Mouse (Mus musculus): Measurements from ENCODE around the gene Hist2h2bb. TPM values are rescaled to one million over a fixed set of nuclear protein-coding genes. Genes with fewer than 3 reads are reported as not detected.
"Not testable (repeated sequence)": the region's sequence is repeated elsewhere in the genome, so short reads cannot be mapped to it uniquely, and the experiment has no call there.

The Hist2h2bb gene
- polyA plus RNA-seq, 1 experiment from 2014 or later: 7.9 TPM

DNA sequence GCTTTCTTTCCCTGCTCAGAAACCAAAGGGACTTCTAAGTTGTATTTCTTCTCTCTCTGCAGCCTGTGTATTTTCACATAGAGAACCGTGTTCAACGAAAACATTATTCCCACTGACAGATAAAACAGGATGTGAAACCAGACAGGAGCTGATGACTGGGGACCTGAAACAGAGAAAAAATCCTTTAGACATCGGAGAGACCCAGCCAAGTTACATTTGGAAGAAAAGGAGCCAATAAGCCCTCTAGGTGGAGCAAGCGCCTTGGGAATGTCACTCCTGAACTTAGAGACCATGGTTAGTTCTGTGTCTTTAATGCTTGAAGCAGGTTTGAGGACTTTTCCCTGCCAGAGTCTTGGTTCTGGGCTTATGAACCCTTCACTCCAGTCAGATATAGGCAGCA is 14.9 kb downstream of the Hist2h2bb start:
- Histone ChIP-seq H3K27me3 (ENCODE audit: control insufficient read depth, insufficient read depth, low read length) (peaks cover 21% of the 10 kb centered on the region), H3K27ac (replicated peaks in 1 of 2; ENCODE audit: control insufficient read depth in 1 of 2, insufficient read depth in 1 of 2, low read depth in 2 of 2, low read length in 2 of 2) (no peak overlapping the region), H3K4me3 (ENCODE audit: control insufficient read depth in 1 of 2, insufficient read depth in 1 of 2, low read depth in 1 of 2, low read length in 2 of 2) (no peak overlapping the region), H3K9me3 (ENCODE audit: control insufficient read depth, low read length) (no peaks in the 10 kb centered on the region), H3K9ac (ENCODE audit: low read length) (no peak overlapping the region), H3K4me2 (ENCODE audit: low read length) (peak overlapping the region; percentile 21), H3K36me3 (ENCODE audit: control insufficient read depth, insufficient read depth, low read length) (no peaks in the 10 kb centered on the region), H3K4me1 (ENCODE audit: control insufficient read depth in 2 of 2, insufficient read depth in 2 of 2, low read length in 2 of 2) (peaks cover 2 to 7% of the 10 kb centered on the region in 2 experiments; a peak in 2 of 4 replicates)
- no peak for ATAC-seq (ENCODE audit: insufficient number of reproducible peaks, insufficient read depth, low FRiP score, low read depth)
- WGBS: 11% methylated on average over 4 of the region's 4 CpGs

DNA sequence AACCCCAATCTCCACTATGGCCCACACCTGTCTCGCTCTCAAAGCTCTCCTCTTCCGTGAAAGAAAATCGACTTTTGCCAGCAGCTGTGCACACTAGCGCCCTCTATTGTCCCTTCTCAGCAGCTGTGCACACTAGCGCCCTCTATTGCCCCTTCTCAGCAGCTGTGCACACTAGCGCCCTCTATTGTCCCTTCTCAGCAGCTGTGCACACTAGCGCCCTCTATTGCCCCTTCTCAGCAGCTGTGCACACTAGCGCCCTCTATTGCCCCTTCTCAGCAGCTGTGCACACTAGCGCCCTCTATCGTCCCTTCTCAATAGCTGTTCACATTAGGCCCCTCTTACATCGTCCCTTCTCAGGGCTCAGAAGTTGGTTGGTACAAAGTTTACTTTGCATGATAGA is 17.8 kb downstream of the Hist2h2bb start:
- not testable (repeated sequence) for H3K27ac ChIP-seq (replicated peaks in 1 of 2; ENCODE audit: control insufficient read depth in 1 of 2, insufficient read depth in 1 of 2, low read depth in 2 of 2, low read length in 2 of 2); H3K9me3 ChIP-seq (ENCODE audit: control insufficient read depth, low read length); H3K4me1 ChIP-seq (ENCODE audit: control insufficient read depth in 2 of 2, insufficient read depth in 2 of 2, low read length in 2 of 2); H3K4me3 ChIP-seq (ENCODE audit: control insufficient read depth in 1 of 2, insufficient read depth in 1 of 2, low read depth in 1 of 2, low read length in 2 of 2); H3K36me3 ChIP-seq (ENCODE audit: control insufficient read depth, insufficient read depth, low read length); H3K4me2 ChIP-seq (ENCODE audit: low read length); ATAC-seq (ENCODE audit: insufficient number of reproducible peaks, insufficient read depth, low FRiP score, low read depth); H3K9ac ChIP-seq (ENCODE audit: low read length)
- peaks cover 18% of the 10 kb centered on the region for H3K27me3 ChIP-seq (ENCODE audit: control insufficient read depth, insufficient read depth, low read length)
- 91% methylated on average over 11 of the region's 11 CpGs for WGBS

DNA sequence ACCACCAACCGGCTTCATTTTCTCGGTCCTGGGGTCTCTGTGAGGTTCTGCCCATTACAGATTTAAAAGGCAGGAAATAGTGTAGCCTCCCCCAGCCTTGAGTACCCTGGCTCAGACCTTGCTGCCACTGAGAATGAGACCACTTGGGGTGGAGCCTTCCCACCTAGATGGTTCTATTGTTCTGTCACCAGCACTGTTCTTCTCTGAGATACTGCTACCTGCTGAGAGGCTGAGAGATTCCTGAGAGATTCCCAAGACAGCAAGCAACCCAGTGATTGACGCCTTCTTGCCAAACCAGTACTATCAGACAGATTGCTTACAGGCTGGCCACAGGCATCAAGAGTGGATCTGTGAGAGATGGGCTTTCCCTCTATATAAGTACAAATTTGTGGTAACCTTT is 19.6 kb downstream of the Hist2h2bb start:
- no peak overlapping the region for H3K4me3 ChIP-seq (ENCODE audit: control insufficient read depth in 1 of 2, insufficient read depth in 1 of 2, low read depth in 1 of 2, low read length in 2 of 2)
- H3K4me1 ChIP-seq (ENCODE audit: control insufficient read depth in 2 of 2, insufficient read depth in 2 of 2, low read length in 2 of 2): peaks cover under 1% of the 10 kb centered on the region in 2 experiments; a peak in 1 of 4 replicates
- no peak overlapping the region for H3K4me2 ChIP-seq (ENCODE audit: low read length)
- no peak overlapping the region for H3K9ac ChIP-seq (ENCODE audit: low read length)
- no peaks in the 10 kb centered on the region for H3K9me3 ChIP-seq (ENCODE audit: control insufficient read depth, low read length)
- WGBS: 54% methylated on average over 3 of the region's 3 CpGs
- H3K36me3 ChIP-seq (ENCODE audit: control insufficient read depth, insufficient read depth, low read length): no peaks in the 10 kb centered on the region
- ATAC-seq (ENCODE audit: insufficient number of reproducible peaks, insufficient read depth, low FRiP score, low read depth): no peak
- no peak overlapping the region for H3K27ac ChIP-seq (replicated peaks in 1 of 2; ENCODE audit: control insufficient read depth in 1 of 2, insufficient read depth in 1 of 2, low read depth in 2 of 2, low read length in 2 of 2)
- 0 out of 2 replicates have a peak, but pooled peaks cover 4% of the 10 kb centered on the region for H3K27me3 ChIP-seq (ENCODE audit: control insufficient read depth, insufficient read depth, low read length)

DNA sequence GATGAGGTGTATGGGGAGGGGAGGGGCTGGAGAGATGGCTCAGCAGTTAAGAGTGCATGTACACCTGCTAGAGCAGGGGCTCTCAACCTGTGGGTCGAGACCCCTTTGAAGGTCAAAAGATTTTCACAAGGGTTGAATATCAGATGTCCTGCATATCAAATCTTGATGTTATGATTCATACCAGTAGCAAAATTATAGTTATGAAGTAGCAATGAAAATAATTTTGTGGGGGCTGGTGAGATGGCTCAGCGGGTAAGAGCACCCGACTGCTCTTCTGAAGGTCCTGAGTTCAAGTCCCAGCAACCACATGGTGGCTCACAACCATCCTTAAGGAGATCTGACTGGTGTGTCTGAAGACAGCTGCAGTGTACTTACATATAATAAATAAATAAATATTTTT is 21.2 kb downstream of the Hist2h2bb start:
- H3K4me2 ChIP-seq (ENCODE audit: low read length); H3K9ac ChIP-seq (ENCODE audit: low read length); ATAC-seq (ENCODE audit: insufficient number of reproducible peaks, insufficient read depth, low FRiP score, low read depth); H3K4me1 ChIP-seq (ENCODE audit: control insufficient read depth in 2 of 2, insufficient read depth in 2 of 2, low read length in 2 of 2); H3K4me3 ChIP-seq (ENCODE audit: control insufficient read depth in 1 of 2, insufficient read depth in 1 of 2, low read depth in 1 of 2, low read length in 2 of 2); H3K27me3 ChIP-seq (ENCODE audit: control insufficient read depth, insufficient read depth, low read length); H3K27ac ChIP-seq (replicated peaks in 1 of 2; ENCODE audit: control insufficient read depth in 1 of 2, insufficient read depth in 1 of 2, low read depth in 2 of 2, low read length in 2 of 2); H3K9me3 ChIP-seq (ENCODE audit: control insufficient read depth, low read length); H3K36me3 ChIP-seq (ENCODE audit: control insufficient read depth, insufficient read depth, low read length): not testable (repeated sequence)
- 93% methylated on average over 3 of the region's 3 CpGs for WGBS

DNA sequence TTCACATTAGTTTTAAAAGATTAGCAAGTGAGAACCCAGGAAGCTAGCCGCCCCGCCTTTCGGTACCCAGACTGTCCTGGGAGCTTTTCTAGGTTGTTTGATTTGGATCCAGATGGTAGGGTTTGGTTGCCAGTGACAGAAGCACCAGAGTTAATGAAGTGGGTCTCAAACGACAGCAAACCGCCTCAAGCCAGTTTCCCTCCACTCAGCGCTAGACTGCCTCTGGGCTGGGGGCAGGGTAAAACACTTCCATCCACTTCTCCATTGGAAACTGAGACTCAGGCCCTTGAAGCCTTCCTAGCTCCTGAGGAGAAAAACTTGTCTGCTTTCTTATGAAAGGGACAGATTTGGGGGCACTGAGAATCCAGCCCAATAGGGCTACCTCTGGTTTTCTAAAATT is 23.1 kb downstream of the Hist2h2bb start:
- Histone ChIP-seq H3K9me3 (ENCODE audit: control insufficient read depth, low read length) (no peaks in the 10 kb centered on the region), H3K36me3 (ENCODE audit: control insufficient read depth, insufficient read depth, low read length) (no peaks in the 10 kb centered on the region), H3K9ac (ENCODE audit: low read length) (no peak overlapping the region), H3K4me3 (ENCODE audit: control insufficient read depth in 1 of 2, insufficient read depth in 1 of 2, low read depth in 1 of 2, low read length in 2 of 2) (no peak overlapping the region), H3K4me2 (ENCODE audit: low read length) (no peak overlapping the region), H3K4me1 (ENCODE audit: control insufficient read depth in 2 of 2, insufficient read depth in 2 of 2, low read length in 2 of 2) (no peaks in the 10 kb centered on the region), H3K27ac (replicated peaks in 1 of 2; ENCODE audit: control insufficient read depth in 1 of 2, insufficient read depth in 1 of 2, low read depth in 2 of 2, low read length in 2 of 2) (no peak overlapping the region), H3K27me3 (ENCODE audit: control insufficient read depth, insufficient read depth, low read length) (no peaks in the 10 kb centered on the region)
- no peak for ATAC-seq (ENCODE audit: insufficient number of reproducible peaks, insufficient read depth, low FRiP score, low read depth)
- WGBS: 58% methylated on average over 6 of the region's 6 CpGs

DNA sequence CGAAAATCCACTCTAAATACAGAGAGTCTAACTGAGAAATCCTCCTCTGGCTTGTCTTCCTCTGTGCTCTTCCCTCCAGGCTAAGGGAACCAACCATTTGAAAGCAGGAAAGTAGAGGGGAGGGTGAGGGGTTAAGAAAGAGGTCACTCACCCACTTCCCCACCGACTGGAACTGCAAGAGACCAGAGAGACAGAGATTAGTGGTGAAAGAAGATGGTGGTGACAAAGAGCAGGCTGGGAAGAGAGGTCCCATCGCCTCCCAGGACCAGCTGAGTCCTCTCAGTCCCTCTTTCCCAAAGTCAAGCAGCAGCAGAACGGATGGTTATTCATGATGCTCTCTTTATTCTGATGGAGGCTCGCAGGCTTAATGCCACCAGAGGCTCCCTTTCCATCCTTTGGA is 23.8 kb downstream of the Hist2h2bb start:
- no peak for ATAC-seq (ENCODE audit: insufficient number of reproducible peaks, insufficient read depth, low FRiP score, low read depth)
- Histone ChIP-seq H3K27ac (replicated peaks in 1 of 2; ENCODE audit: control insufficient read depth in 1 of 2, insufficient read depth in 1 of 2, low read depth in 2 of 2, low read length in 2 of 2) (no peak overlapping the region), H3K4me1 (ENCODE audit: control insufficient read depth in 2 of 2, insufficient read depth in 2 of 2, low read length in 2 of 2) (no peaks in the 10 kb centered on the region), H3K4me2 (ENCODE audit: low read length) (no peak overlapping the region), H3K9me3 (ENCODE audit: control insufficient read depth, low read length) (no peaks in the 10 kb centered on the region), H3K9ac (ENCODE audit: low read length) (no peak overlapping the region), H3K27me3 (ENCODE audit: control insufficient read depth, insufficient read depth, low read length) (no peaks in the 10 kb centered on the region), H3K36me3 (ENCODE audit: control insufficient read depth, insufficient read depth, low read length) (no peaks in the 10 kb centered on the region), H3K4me3 (ENCODE audit: control insufficient read depth in 1 of 2, insufficient read depth in 1 of 2, low read depth in 1 of 2, low read length in 2 of 2) (no peak overlapping the region)
- 55% methylated on average over 5 of the region's 5 CpGs for WGBS

DNA sequence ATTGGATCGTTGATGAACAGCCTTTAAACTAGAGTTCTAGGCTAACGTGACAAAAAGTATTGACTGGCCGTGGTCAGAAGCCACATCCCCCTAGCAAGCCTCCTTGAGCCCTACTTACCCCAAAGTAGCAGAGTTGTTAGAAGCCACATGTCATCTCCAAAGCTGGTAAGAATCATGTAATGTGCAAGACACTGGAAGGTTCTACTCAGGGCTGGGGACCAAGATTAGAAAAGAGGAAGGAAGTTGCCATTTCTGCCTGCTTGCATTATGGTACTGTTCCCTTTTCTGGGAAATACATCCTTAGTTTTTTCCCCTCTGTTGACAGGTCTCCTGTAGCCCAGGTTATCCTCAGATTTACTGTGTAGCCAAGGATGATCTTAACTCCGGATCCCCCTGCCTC is 24.2 kb downstream of the Hist2h2bb start, which contains the start of gene Fcgr1:
TSS of gene Fcgr1 (minus strand) at position 183 of the 400 bp plus-strand sequence.
- no peaks in the 10 kb centered on the region for H3K4me1 ChIP-seq (ENCODE audit: control insufficient read depth in 2 of 2, insufficient read depth in 2 of 2, low read length in 2 of 2)
- no peak for ATAC-seq (ENCODE audit: insufficient number of reproducible peaks, insufficient read depth, low FRiP score, low read depth)
- H3K4me3 ChIP-seq (ENCODE audit: control insufficient read depth in 1 of 2, insufficient read depth in 1 of 2, low read depth in 1 of 2, low read length in 2 of 2): no peak within 1 kb of the TSS
- no peak within 1 kb of the TSS for H3K9ac ChIP-seq (ENCODE audit: low read length)
- H3K4me2 ChIP-seq (ENCODE audit: low read length): no peak within 1 kb of the TSS
- no peaks in the 10 kb centered on the region for H3K9me3 ChIP-seq (ENCODE audit: control insufficient read depth, low read length)
- H3K27ac ChIP-seq (replicated peaks in 1 of 2; ENCODE audit: control insufficient read depth in 1 of 2, insufficient read depth in 1 of 2, low read depth in 2 of 2, low read length in 2 of 2): no peak within 1 kb of the TSS
- no peaks in the 10 kb centered on the region for H3K27me3 ChIP-seq (ENCODE audit: control insufficient read depth, insufficient read depth, low read length)
- no peaks in the 10 kb centered on the region for H3K36me3 ChIP-seq (ENCODE audit: control insufficient read depth, insufficient read depth, low read length)
- 67% methylated on average over 4 of the region's 4 CpGs for WGBS

DNA sequence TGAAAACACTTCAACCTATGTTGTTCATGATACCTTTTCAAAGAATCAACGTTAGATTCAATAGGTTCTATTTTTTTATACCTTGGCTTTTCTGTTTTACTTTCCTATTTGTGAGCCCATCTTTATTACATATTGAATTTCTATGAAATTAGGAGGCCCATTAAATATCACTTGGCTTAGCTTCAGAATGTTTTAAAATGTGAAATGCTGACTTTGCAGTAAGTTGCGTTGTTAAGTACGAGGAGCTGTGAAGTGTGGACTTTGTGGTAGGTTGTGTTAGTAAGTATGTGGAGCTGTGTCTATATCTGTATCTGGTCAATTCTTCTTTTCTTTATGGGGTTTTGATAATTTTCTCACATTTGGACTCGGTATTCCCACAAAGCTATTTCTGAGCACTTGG is 28.8 kb downstream of the Hist2h2bb start:
- no peaks in the 10 kb centered on the region for H3K27me3 ChIP-seq (ENCODE audit: control insufficient read depth, insufficient read depth, low read length)
- H3K4me3 ChIP-seq (ENCODE audit: control insufficient read depth in 1 of 2, insufficient read depth in 1 of 2, low read depth in 1 of 2, low read length in 2 of 2): no peak overlapping the region
- H3K36me3 ChIP-seq (ENCODE audit: control insufficient read depth, insufficient read depth, low read length): no peaks in the 10 kb centered on the region
- no peak for ATAC-seq (ENCODE audit: insufficient number of reproducible peaks, insufficient read depth, low FRiP score, low read depth)
- H3K4me2 ChIP-seq (ENCODE audit: low read length): no peak overlapping the region
- no peaks in the 10 kb centered on the region for H3K4me1 ChIP-seq (ENCODE audit: control insufficient read depth in 2 of 2, insufficient read depth in 2 of 2, low read length in 2 of 2)
- no peaks in the 10 kb centered on the region for H3K9me3 ChIP-seq (ENCODE audit: control insufficient read depth, low read length)
- no peak overlapping the region for H3K9ac ChIP-seq (ENCODE audit: low read length)
- H3K27ac ChIP-seq (replicated peaks in 1 of 2; ENCODE audit: control insufficient read depth in 1 of 2, insufficient read depth in 1 of 2, low read depth in 2 of 2, low read length in 2 of 2): no peak overlapping the region
- 90% methylated on average over 4 of the region's 4 CpGs for WGBS
